Mouse (Mus musculus): ENCODE results near the gene Gimap7.

Gene Gimap7

DNA sequence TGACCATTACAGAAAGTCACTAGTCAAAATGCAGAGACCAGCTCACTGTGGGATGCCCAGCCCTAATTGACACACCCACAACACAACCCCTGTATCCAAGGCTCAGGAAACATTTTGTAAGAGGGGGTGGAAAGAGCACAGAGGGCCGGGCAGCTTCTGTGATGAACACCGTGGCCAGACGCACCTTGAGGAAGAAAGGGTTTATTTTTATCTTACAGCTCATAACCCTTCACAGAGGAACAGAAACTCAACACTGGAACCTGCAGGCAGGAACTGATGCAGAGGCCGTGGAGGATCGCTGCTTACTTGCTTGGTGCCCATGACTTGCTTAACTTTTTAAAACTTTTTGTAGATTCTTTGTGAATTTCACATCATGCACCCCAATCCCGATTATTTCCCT, 25.5 kb upstream of the Gimap7 start:
- DNase-seq (ENCODE audit: low read depth, low spot score) = no peak

DNA sequence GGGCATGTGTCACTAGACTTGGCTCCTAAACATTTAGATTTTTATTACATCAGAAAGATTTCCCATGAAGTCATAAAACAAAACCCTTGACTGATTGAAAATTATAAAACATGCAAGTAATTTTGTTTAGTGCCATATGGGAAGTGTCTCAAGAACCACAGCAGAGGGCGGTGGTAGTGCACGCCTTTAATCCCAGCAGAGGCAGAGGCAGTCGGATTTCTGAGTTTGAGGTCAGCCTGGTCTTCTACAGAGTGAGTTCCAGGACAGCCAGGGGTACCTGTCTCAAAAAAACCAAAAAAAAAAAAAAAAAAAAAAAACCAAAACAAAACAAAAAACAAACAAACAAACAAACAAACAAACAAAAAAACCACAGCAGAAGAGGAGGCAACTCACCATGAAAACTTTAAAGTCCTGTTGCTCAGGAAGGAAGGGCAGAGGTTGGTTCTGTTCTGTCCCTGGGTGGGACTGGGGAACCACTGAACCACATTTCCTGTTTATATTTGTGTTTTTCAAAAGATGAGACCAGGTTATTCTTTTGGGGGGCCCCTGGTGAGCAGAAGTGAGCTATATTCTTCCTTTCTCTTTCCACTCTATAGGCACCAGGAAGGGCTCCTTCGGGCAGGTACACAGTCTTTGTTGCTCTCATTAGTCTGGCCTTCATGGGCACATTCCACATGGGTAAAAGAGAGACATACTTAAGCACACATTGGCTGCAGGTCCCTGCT, 21.4 kb upstream of the Gimap7 start:
- no peak for DNase-seq (ENCODE audit: low read depth, low spot score)

DNA sequence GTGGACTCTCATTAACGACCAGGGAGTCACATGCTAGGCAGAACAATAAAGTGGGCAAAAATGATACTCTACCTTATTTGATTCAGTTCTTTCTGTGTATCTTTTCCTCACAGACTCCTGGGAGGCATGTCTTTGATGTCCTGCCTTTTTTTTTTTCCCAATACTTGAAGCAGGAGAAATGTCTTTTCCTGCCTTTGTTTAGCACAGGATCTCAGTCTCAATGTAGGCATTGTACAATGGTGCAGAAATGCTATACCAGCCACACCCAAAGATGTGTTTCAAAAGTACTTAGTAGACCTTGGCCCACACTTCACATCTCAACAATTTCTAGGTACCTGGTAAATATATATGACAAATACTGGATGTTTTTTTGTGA, 20.9 kb upstream of the Gimap7 start:
- DNase-seq (ENCODE audit: low read depth, low spot score) = no peak

DNA sequence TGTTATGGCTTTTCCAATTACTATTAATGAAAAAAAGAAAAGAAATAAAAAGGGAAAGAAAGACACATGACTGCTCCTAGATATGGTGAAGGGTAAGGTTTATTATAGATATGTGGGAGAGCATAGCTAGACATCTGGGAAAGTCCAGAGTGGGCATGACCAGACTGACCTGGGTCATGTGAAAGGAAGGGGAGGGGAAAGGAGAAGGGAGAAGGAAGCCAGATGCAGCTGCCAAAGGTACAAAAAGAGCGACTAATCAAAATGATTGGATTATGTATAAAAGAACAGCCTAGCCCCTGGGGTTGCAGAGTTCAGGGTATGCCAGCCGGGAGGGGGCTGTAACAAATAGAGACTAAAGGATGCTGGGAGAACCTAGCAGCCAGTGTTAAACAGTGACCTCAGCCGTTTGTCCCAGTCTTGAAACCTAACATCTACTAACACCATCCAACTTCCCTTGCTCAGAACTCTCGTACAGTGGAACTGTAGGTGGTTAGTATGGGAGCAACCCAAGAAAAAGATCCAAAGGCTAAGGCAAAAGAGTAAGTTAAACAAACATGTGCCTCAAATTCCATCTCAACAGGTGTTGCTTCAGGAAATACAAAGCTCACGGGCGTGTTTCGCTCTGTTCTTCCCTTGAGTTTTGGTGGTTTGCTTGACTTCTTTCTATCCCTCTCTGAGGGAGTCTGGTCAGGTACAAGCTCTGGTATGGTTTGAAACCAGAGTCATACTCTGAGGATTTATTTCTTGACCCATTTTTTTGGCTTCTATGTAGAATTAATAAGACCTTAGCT, 20.2 kb upstream of the Gimap7 start:
- no peak for DNase-seq (ENCODE audit: low read depth, low spot score)

DNA sequence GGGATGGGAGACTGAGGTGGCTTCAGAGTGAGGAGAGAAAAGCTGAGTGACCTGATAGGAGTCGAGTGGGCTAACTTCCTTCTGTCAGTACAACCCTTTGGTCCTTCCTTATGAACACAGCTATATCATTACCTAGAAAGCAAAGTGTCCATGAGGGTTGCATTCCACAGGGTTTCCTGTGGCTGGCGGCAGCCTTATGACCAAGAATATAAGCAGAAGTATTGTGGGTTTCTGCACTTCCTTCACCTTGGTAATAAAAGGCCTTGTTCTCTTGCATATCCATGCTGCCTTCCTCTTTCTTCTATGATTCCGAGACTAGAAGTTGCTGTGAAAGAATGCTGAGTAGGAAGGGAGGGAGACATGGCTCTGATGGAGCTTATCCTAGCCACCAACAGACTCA, 19.5 kb upstream of the Gimap7 start:
- no peak for DNase-seq (ENCODE audit: low read depth, low spot score)

DNA sequence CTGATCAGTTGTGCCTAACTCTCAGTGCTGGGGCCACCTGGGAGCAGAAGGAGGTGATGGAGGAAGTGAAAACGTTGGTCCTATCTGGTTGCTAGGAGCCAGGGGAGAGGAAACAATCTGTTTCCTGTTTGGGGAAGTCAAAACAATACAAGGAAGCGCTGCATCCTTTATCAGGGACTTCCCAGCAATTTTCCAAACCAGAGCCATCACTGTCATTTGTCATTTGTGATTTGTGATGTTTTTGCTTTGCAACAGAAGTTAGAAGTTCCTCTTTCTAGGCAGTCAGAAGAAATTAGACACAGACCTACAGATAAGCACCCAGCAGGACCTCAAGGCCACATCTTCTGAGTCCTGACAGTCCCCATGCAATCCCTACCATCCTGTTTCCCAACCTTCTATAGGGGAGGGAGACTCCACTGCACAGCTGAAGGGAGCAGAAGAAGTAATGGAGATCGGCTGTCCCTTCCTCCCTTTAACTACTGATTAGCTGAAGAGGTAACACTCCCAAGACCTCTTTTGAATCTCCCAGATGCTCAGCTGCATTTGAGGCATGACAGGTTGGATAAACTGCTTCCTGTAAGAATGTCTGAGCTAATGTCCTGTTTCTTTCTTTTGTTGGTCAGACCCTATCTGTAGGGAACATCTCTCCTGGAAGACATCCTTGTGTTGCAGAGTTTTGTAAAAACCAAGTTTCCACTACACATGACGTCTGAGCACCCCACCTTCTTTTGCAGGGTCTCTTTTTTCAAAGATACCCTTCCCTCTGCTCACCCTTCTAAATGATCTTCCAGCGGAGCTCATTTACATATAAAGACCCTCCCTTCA, 18.0 kb upstream of the Gimap7 start:
- DNase-seq (ENCODE audit: low read depth, low spot score) = no peak

DNA sequence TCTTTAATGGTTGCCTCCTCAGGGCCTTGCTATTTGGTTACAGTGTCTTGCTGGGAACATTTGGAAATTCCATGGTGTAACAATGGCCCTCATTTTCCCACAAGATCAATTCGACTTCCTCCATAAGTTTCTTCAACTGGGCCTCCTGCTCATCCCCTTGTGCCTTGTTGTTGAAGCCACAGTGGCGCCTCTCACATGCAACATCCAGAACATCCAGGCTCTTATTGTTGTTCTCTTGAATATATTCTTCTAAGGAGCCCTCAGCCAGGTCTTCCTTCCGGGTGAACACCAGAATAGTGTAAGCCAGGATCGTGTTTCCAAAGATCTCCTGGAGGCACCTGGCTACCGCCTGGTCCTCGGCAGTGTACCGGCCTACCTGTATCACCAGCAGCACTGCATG, 16.3 kb upstream of the Gimap7 start:
- DNase-seq (ENCODE audit: low read depth, low spot score) = no peak

DNA sequence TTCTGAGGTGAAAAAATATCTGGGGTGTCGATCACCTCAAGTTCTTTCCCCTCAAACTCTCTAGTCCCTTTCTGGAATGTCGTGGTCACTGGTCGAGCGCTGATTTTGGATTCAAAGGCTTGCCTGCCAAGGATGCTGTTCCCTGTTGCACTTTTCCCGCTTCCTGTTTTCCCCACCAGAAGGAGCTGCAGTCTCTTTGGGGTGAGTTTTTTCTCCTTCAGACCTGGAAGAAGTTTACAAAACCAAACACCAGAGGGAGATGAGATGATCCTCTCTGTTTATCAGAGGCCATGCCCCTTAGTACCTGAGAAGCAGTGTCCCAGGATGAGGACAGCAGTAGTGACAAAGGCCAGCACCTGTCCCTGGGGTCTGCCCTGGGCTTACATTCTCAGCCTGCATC, 15.8 kb upstream of the Gimap7 start:
- DNase-seq (ENCODE audit: low read depth, low spot score) = no peak

DNA sequence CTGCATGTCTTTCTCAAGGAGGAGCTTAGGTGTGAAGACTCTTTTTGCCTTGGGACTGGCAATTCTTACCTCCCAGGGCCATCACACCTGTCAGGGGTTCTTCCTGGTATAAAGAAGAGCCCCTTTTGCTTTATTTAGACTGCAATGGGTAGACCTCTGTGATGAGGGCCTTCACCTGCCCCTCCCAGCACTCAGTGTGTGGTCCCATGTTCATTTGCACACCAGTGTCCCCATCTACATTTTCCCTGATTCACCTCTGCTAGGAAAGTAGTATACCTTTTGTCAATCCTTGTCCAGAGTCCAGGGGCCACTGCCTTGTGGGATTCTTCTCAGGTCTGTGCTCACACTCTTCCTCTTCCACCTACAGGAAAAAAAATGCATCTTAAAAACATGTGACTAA, 14.3 kb upstream of the Gimap7 start:
- DNase-seq (ENCODE audit: low read depth, low spot score) = no peak

DNA sequence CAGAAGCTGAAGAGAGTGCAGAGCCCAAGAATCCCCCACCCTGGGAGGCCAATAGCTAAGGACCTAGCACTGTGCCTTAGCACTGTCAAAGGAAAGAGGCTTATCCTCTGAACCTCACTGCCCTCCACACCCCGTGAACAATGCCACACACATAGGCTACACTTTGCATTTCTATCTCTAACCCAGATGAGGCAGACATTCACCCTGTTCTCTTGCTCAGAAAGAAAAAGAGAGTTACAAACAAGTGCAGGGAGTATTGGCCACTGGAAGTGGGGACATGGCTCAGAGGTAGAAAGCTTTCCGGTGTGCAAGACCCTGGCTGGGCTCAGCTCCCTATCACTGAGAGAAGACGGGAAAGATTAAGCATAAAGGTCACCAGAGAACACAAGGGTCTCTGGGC, 12.3 kb upstream of the Gimap7 start:
- DNase-seq (ENCODE audit: low read depth, low spot score) = no peak

DNA sequence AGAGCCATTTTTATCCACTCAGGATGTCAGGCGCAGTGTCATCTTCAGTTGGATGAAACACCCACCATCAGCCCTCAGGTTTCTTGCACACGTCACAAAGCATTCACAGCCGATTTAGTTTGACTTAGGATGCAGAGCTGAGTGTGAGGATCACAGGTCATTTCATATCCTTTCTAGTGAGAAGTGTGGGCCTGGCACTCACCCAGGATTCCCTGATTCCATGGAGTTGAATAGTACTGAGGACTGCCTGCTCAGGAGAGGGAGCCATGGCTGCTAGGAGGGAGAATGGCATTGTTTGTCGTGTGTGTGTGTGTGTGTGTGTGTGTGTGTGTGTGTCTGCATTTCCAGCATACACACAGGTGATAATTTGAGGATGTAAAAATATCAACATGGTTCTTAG, 1.9 kb downstream of the Gimap7 start:
- DNase-seq (ENCODE audit: low read depth, low spot score) = no peak

DNA sequence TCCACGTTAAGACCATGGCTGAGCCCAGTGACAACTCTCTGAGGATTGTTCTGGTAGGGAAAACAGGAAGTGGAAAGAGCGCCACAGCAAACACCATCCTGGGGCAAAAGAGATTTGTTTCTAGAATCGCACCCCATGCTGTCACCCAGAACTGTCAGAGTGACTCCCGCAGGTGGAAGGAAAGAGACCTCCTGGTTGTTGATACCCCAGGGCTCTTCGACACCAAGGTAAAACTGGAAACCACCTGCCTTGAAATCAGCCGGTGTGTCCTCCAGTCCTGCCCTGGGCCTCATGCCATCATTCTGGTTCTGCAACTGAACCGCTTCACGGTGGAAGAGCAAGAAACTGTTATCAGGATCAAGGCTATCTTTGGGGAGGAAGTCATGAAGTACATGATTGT, 5.0 kb downstream of the Gimap7 start:
- no peak for DNase-seq (ENCODE audit: low read depth, low spot score)

DNA sequence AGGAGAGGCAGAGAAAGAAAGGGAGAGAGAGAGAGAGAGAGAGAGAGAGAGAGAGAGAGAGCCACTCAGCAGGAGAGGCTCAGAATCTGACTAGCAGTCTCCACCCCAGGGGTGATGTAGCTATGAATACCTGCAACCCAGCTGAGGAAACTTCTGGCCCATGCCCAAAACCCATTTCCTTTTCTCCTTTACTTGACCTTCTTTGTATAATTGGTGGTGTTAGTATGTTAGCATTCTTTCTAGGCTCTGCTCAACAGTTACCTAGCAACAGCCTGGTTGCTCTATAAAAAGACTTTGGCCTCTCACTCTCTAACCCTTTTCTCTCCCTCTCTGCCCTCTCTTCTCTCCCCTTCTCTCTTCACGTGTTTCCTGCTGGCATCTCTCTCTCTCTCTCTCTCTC, 7.1 kb downstream of the Gimap7 start:
- DNase-seq (ENCODE audit: low read depth, low spot score) = no peak

DNA sequence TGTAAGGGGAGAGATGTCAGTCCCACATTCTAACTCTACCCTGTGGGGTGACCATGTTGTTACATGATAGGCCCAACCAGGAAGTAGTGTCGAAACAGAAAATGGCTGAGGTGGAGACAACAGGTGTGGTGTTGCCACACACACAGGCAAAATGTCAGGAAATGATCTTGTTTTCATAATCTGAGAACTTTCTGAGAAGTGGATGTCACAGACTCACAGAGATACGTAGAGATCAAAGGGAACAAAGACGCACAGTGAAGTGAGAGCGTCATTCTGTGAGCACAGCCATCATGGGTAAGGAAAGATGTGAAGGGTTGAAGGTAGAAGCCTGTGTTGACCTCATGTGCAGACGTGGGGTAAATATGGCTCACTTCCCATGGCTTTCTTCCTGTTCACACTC, 9.3 kb downstream of the Gimap7 start:
- no peak for DNase-seq (ENCODE audit: low read depth, low spot score)

DNA sequence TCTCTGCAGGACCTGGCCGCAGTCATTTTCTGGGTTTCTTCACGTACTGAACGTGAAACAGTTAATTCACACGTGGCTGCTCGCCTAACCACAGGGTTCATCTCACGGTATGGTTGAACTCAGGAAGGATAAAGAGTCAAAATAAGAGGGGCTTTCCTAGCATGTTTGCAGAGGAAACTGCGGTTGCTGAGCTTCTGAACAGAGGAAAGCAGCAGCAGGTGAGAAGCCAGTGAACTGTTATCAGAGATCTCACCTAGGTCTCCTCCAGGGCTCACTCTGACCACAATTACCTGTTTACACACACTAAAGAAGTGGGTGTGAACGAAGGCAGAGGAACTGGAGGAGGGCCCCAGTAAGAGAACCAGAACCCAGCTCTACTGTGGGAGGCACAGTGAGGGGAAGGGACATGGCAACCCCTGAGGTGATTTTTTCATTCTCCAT, 14.5 kb downstream of the Gimap7 start:
- no peak for DNase-seq (ENCODE audit: low read depth, low spot score)

DNA sequence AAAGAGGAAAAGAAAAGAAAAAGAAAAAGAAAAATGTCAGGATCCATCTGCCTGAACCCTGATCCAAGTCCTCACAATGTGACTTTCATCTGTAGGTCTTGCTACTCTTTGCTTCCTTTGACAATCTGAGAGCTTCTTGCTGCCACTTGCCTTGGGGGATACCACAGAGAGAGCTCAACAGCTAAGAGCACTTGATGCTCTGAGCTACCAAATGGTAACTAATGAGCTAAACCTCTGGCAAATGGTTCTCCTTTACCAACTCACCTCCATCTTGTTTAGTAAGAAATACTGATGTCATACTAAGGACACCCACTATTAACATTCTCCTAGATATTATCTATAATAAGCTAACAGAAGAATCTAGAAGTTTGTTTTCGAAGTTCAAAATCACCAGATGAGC, 15.2 kb downstream of the Gimap7 start:
- DNase-seq (ENCODE audit: low read depth, low spot score) = no peak

DNA sequence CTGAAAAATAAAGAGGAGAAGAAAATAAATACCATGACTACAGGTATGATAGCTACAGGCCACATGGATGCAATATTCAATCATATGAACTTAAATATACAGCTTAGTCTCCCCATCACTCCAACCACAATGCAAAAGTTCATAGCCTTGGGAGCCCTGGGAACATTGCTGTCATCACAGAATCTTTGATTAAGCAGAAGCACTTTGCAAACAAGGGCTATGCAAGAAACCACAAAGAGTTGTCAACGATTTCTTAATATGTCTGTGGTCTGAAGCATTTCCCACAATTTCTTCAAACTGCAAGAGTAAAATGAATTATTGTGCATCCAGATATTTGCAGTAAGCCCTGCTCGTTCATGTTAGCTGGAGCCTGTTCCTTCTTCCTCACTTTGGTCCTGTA, 18.6 kb downstream of the Gimap7 start:
- DNase-seq (ENCODE audit: low read depth, low spot score) = no peak

DNA sequence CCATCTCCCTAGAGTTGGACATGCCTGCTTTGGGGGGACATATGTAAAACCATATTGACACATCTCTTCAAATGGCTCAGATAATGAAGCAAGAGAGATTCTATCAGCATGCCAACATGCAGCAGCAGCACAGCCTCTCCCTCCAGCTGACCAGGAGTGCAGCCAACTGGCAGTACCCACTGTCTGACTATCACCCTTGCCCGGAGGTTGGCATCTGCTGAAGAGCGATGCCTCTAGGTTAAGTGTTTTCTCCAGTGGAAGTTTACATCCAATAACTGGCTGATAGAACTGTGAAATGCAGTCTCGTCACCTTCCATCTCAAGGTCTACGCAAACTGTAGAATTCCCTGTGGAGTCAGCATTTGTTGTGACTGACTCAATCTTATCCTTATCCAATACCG, 19.3 kb downstream of the Gimap7 start:
- no peak for DNase-seq (ENCODE audit: low read depth, low spot score)

DNA sequence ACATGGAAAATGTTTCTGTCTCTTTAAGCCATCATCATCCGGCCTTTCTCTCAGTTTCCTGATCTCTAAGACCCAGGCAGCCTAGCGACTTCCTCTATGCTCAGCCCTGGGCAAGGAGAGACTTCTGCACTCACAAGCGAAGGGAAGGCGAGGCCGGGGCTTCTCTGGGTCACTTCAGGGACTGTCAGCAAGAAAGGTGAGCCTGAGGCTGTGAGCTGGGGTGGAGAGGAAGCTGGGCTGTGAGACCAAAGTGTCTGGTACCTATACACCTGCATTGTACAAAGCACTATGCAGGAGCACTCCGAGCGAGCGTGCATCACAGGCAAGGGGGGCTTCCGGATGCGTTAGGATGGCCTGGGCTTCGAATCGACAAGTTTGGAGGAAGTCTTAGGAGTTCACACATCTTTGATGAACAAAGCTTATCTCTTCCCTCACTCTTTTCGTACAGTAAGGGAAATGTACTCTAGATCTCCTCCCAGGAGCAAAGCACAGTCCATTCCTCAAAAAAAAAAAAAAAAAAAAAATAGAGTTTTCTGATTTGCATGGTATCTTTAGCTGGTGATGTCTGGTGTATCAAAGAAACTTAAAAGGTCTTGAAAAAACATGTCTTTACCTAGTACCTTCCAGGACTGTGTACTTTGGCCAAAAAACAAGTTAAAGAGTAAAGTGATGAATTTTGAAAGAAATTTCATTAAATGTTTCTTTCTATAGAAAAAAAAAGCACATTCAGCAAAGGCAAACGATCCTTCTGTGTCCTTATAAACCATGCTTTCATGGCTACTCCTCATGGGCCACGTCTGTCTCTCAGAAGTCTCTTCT, 20.7 kb downstream of the Gimap7 start, which contains the start of gene Gimap1:
TSS of gene Gimap1 (plus strand) at position 94 of the 819 bp plus-strand sequence.
- DNase-seq (ENCODE audit: low read depth, low spot score) = no peak

DNA sequence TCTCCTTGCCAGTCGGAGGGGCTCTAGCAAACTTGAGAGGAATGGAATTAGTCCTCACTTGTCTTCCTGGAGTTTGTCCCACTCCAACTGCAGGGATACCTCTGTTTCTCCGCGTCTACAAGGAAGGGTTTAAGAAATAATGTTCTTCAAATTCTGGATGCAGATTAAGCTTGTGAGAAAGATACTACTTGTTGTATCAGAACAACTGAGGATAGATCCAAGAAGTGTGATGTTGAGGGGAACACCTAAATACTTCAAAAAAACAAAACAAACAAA, 21.3 kb downstream of the Gimap7 start:
- DNase-seq (ENCODE audit: low read depth, low spot score) = no peak

DNA sequence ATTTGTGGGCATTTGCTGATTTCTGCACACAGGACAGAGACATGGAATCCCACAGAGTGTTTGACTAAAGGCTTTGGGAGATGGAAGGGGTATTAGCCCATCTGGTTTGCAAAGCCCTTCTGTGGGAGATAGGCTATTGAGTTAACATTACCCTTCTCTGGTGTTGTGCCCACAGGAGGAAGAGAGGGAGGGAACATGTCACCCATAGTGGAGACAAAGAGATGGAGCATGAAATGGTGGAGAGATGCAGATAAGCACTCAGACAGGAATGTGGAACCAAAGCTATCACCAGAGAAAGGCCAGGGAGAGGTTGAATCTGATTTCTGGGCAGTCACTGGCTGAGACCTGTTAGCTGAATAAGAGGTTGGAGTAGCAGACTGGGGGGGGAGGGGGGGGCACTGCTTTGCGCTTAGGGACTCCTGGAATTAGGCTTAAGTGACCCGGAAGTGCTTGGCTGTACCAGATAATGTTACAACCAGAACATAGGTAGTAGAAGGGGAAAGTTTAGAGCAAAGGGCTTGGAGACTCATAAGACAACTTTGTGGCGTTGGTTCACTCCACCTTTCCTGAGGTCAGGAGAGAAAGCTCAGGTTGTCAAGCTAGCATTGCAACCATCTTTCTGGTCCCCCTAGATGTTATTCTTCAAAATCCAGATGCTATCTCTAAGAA, 22.2 kb downstream of the Gimap7 start:
- no peak for DNase-seq (ENCODE audit: low read depth, low spot score)

All from forelimb bud, embryonic 11.5 days (tissue).